Mouse (Mus musculus) effector memory CD4-positive, alpha-beta T cell, adult 7 months (primary cell): Measurements from ENCODE around the gene Vmn1r55. TPM values are rescaled to one million over a fixed set of nuclear protein-coding genes. Genes with fewer than 3 reads are reported as not detected.

Source experiments
- polyA plus RNA-seq: library from polyadenylated mRNA; unstranded; fragments of 100-300 nt; shearing (Covaris generic); gene quantifications from one replicate; pipeline ENCODE4 v1.2.1, GENCODE M21; 2017

The Vmn1r55 gene
- 1.1 TPM for polyA plus RNA-seq

DNA sequence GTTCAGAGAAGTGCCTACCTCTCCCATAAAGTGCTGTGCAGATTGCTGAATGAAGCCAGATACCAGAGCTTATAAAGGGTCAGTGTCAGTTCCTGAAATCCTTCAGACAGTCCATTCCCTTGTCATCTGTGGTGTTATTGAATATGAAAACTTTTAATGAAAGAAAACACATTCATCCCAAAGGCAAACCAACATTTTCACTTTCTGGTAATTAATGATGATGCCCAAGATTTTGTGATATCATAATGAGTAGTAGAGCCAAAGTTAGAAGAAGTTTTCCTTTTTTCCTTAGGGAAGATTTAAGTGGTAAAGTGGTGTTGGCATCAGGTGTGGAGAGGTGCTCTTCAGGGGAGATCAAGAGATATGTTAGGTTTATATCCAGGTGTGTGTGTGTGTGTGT is at the start of gene Vmn1r55:
Vmn1r55 (minus strand) TSS at position 101 of the 400 bp plus-strand sequence.

DNA sequence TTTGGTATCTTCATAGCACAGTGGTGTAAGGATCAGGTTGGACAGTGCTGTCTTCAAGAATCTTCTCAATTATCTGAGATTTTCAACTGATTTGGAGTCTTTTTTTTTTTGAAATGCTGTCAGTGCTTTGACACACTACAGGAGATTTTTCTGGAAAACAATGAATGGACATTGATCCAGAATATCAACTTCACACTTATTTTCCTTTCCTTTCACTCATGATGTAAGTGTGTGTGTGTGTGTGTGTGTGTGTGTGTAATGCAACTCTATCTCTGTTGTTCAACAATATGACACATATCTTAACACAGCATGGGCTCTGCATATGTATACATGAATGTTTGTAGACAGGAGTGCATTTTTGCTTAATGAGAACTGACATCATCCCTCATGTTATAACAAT is 47.2 kb upstream of the Vmn1r55 start, which contains the start of gene Vmn1r56:
Vmn1r56 (minus strand) TSS at position 101 of the 400 bp plus-strand sequence.

DNA sequence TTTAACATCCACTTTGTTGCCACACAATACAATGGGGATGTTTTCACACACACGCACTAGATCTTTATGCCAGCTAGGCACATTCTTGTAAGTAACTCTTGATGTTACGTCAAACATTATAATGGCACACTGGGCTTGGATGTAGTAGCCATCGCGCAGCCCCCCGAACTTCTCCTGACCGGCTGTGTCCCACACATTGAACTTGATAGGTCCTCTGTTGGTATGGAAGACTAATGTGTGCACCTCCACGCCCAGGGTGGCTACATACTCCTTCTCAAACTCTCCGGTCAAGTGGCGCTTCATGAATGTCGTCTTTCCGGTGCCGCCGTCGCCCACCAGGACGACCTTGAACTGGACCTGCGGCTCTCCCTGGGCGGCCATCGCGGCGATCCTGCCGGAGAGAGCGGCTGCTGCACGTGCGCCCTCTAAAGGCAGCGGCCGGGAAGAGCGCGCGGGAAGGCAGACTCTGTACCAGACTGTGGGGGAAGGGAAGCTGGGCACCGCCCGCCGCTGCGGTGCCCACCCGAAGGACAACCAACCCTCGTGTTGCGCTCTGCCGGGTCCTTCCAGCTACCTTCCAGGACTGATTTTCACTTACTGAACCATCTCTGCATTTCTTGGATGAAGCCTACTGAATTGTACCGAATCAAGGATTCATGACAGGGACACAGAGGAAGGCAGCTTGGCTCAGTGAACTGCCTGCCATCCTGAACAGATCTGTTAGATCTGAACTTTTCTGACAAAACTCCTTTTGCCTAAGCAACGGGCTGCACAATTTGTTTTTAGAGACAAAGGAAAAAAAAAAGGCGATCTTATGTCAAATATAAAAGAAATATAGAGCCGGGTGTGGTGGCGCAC is 23.7 kb downstream of the Vmn1r55 start, which contains the start of gene Rasl2-9:
Rasl2-9 (minus strand) TSS at position 402 of the 858 bp plus-strand sequence.

DNA sequence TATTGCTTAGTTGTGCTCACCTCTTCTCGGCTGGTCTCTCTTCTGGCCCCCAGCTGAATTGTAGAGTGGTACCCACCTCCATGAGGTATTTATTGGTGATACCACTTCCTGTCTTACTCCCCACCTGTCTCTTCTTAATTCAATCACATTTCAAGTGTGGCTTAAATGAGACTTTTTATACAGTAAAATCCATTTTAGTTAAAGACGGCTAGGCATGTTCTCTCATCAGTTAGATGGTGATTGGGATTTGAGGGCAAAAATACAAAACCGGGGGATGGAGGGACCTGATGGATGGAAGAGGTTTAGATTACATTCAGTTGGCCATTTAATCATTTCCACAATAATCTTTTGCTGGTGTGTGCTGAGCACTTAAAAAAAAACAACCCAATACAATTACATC is 32.6 kb downstream of the Vmn1r55 start, which contains the start of gene Rfpl4:
Rfpl4 (minus strand) TSS at position 101 of the 400 bp plus-strand sequence.

DNA sequence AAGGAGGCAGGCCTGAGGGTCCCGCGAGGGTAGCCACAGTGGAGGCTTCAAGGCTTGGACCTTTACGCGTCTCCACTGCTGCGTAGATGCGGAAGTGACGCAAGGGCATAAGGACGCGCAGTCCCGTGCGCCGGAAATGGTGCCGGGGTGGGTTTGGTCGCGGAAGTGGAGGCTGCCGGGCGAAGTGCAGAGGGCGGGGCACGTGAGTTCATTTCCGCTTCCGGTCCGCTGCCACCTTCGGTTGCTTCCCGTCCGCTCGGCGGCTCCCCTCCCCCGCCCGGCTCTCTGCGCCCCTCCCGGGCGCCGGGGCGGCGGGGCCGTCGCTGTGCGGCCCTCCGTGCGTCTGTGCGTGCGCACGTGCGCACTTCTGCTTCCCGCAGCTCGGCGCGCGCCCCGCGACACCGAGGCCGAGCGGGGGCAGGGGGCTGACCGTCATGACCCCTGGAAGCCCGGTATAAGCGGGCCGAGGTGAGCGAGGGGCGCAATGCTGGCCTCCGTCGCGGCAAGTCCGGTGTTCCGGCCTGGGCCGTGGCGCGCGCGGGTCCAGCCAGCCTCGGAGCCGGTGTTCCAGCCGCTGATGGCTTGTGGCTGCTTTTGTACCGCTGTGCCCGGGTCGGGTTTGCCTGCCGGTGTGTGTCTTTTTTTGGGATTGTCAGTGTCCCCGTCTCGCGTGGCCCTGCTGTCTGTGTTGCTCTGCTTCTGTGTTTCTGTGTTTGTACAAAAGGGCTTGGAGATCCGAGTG is 69.3 kb downstream of the Vmn1r55 start, which contains the start of gene Epn1:
Epn1 (plus strand) TSS at position 226 of the 742 bp plus-strand sequence.

Other genes starting within 250 kb of the Vmn1r55 start
- not detected for gene Gm36210, start 243.2 kb downstream of the Vmn1r55 start, polyA plus RNA-seq
- gene Zfp628, start 234.5 kb downstream of the Vmn1r55 start, polyA plus RNA-seq = 2.3 TPM
- gene Nat14, start 227.6 kb downstream of the Vmn1r55 start, polyA plus RNA-seq = not detected
- not detected for gene Ssc5d, start 223.9 kb downstream of the Vmn1r55 start, polyA plus RNA-seq
- not detected for gene Sbk2, start 185.3 kb downstream of the Vmn1r55 start, polyA plus RNA-seq
- not detected for gene Sbk3, start 178.5 kb downstream of the Vmn1r55 start, polyA plus RNA-seq
- 20.4 TPM for gene Zfp579, start 153.5 kb downstream of the Vmn1r55 start, polyA plus RNA-seq
- gene Zfp524, start 135.3 kb downstream of the Vmn1r55 start, polyA plus RNA-seq = 17.9 TPM
- 48.5 TPM for gene Fiz1, start 135.0 kb downstream of the Vmn1r55 start, polyA plus RNA-seq
- 5.2 TPM for gene Gm44973, start 134.2 kb downstream of the Vmn1r55 start, polyA plus RNA-seq
- 6.4 TPM for gene Zfp865, start 129.3 kb downstream of the Vmn1r55 start, polyA plus RNA-seq
- not detected for gene Ccdc106, start 129.1 kb downstream of the Vmn1r55 start, polyA plus RNA-seq
- 0.62 TPM for gene 4632433K11Rik, start 115.6 kb downstream of the Vmn1r55 start, polyA plus RNA-seq
- 2.7 TPM for gene Zfp784, start 111.2 kb downstream of the Vmn1r55 start, polyA plus RNA-seq
- gene Zfp580, start 98.1 kb downstream of the Vmn1r55 start, polyA plus RNA-seq = 1.4 TPM
- gene U2af2, start 87.5 kb downstream of the Vmn1r55 start, polyA plus RNA-seq = 100 TPM
- 21.3 TPM for gene Epn1, start 69.4 kb downstream of the Vmn1r55 start, polyA plus RNA-seq
- not detected for gene Rfpl4, start 32.7 kb downstream of the Vmn1r55 start, polyA plus RNA-seq
- 1.4 TPM for gene Rasl2-9, start 23.7 kb downstream of the Vmn1r55 start, polyA plus RNA-seq
- not detected for gene Vmn1r56, start 47.1 kb upstream of the Vmn1r55 start, polyA plus RNA-seq
- gene Vmn1r57, start 68.8 kb upstream of the Vmn1r55 start, polyA plus RNA-seq = not detected
- gene Gm5065, start 200.9 kb upstream of the Vmn1r55 start, polyA plus RNA-seq = not detected
- gene Nlrp2, start 201.4 kb upstream of the Vmn1r55 start, polyA plus RNA-seq = 0.44 TPM